Mouse (Mus musculus): ENCODE measurements around the gene 4933415A04Rik. TPM values are rescaled to one million over a fixed set of nuclear protein-coding genes. Genes with fewer than 3 reads are reported as not detected.

Gene 4933415A04Rik
- polyA plus RNA-seq (2015; fragmentation: Nextera tagmentation; extraction: Ambion mirVana), result 1.8 and 2.3 TPM in 2 replicates

DNA sequence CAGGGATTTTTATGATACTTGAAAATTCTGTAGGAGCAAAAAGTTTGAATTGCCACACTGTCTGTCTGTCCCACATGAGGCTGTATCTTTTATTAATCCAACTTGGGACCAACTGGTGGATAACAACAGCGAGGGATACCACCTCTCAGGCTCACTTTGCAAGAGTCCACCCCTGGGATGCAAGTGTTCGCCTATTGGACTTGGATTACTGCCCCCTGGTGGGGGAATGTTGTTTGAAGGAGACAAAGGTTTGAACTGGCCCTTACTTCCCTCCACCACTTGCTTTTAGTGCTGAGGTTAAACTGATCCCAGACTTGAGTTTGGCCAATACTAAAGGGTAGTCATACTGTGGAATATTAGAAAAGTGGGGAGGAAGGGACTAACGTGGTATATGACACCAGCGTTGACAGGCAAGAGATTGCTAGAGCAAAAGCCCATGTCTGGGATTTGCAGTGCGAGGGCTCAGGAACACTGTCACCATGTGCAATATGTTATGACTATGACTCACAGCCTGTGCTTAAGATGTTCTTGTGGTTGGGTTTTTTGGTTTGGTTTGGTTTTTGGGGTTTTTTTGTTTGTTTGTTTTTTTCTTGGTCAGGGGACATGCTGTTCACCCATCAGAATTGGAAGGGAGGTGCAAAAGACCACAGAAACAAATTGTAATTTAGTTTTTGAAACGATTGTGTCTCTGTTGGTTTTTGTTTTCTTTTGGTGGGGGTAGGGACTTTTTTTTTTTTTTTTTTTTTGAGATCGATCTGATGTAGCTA lies at the start of gene 4933415A04Rik:
Gene 4933415A04Rik, plus strand, starts transcription at position 717 of the 767 bp plus-strand sequence.

DNA sequence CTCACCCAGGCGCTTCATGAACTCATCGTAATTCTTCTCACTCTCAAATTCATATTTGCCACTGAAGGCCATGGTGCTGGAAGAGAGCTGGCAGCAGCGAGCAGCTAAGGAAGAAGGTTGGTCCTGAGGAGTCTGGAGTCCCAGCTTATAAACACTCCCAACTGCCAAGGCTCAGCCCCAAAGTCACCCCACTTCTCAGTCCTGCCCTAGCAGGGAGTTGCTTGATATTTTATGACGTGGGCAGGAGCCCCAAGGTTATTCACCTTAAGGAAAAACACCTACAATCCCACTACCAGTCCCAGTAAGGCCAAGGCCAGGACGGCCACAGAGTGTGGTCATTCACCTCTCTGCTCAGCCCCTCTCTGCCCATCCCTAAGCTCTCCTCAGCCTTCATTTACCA lies 14.6 kb downstream of the 4933415A04Rik start, which contains the start of gene Fabp6:
Gene Fabp6, minus strand, starts transcription at position 101 of the 400 bp plus-strand sequence.

Other genes with a start within 250 kb of the 4933415A04Rik start
- 69.7 and 90.3 TPM in 2 replicates for gene Pttg1, start 160.8 kb upstream of the 4933415A04Rik start, polyA plus RNA-seq (2015; fragmentation: Nextera tagmentation; extraction: Ambion mirVana)
- 44.3 and 47.1 TPM in 2 replicates for gene Slu7, start 153.3 kb upstream of the 4933415A04Rik start, polyA plus RNA-seq (2015; fragmentation: Nextera tagmentation; extraction: Ambion mirVana)
- 20.6 and 24.6 TPM in 2 replicates for gene C1qtnf2, start 112.8 kb upstream of the 4933415A04Rik start, polyA plus RNA-seq (2015; fragmentation: Nextera tagmentation; extraction: Ambion mirVana)
- gene Ccnjl, start 58.3 kb upstream of the 4933415A04Rik start, polyA plus RNA-seq (2015; fragmentation: Nextera tagmentation; extraction: Ambion mirVana), result 3.7 and 4.1 TPM in 2 replicates
- not detected in 2 replicates for gene Fabp6, start 14.5 kb downstream of the 4933415A04Rik start, polyA plus RNA-seq (2015; fragmentation: Nextera tagmentation; extraction: Ambion mirVana)
- 25.5 and 27.1 TPM in 2 replicates for gene Pwwp2a, start 95.0 kb downstream of the 4933415A04Rik start, polyA plus RNA-seq (2015; fragmentation: Nextera tagmentation; extraction: Ambion mirVana)
- 75.6 and 81.4 TPM in 2 replicates for gene Ttc1, start 161.0 kb downstream of the 4933415A04Rik start, polyA plus RNA-seq (2015; fragmentation: Nextera tagmentation; extraction: Ambion mirVana)

All from neural tube, postnatal 0 days (tissue).